Mouse (Mus musculus) ES-E14 (cell line): ENCODE measurements at regions not wholly inside any gene's neighbourhood (a gene's known extent, or its start where the extent isn't known, plus 50 kb on each side); places are given as distances from the start of the nearest gene placed in this dataset.

Source experiments
- CHD2 ChIP-seq: IDR thresholded peaks from 2 replicates; pipeline ENCODE4 v1.6.1; 2014; ENCODE audit warnings: mild to moderate bottlenecking, low read depth, low read length, inconsistent platforms
- HCFC1 ChIP-seq: IDR thresholded peaks from 2 replicates; pipeline ENCODE4 v1.6.1; 2012; ENCODE audit warnings: low read length, inconsistent platforms, borderline replicate concordance; ENCODE audit not compliant: insufficient read depth
- ZC3H11A ChIP-seq: IDR thresholded peaks from 2 replicates; pipeline ENCODE4 v1.6.1; 2012; ENCODE audit warnings: low read depth, mild to moderate bottlenecking, inconsistent platforms, low read length, borderline replicate concordance
- ZNF384 ChIP-seq: IDR thresholded peaks from 2 replicates; pipeline ENCODE4 v1.6.1; 2012; ENCODE audit warnings: low read depth, low read length, inconsistent platforms

GRCm38 (mm10) chr2:178691190-178691864, 261.0 kb downstream of the Cdh26 start:
- no peak for TF ChIP-seq ZNF384
- no peak for TF ChIP-seq HCFC1
- TF ChIP-seq ZC3H11A: no peak
- no peak for TF ChIP-seq CHD2
